Mouse (Mus musculus) fibroblast of lung, adult 2 months (primary cell): Measurements from ENCODE around the gene Epn2.

Experiments
- DNase-seq: peaks from one replicate; pipeline ENCODE4 v3.0.0-alpha.2; 2011; ENCODE audit warnings: low read depth

The Epn2 gene

DNA sequence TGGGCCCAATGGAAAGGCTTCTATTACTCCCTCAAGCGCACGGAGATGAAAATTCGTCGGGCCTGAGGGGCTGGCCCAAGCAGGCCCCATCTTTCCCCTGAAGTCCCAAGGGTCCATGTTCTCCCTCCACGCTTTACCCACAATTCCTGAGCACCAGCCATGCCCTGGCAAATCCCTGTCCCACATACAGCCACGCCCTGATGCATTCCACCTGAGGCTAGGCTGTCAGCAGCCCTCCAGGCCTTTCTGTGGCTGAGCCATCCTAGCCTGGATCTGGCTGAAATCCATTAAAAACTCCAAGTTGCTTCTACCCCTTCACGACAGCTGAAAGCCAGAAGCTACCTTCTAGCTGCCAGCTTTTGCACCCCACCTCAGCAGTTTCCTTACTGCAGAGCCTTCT lies 91.6 kb downstream of the Epn2 start:
- no peak for DNase-seq

DNA sequence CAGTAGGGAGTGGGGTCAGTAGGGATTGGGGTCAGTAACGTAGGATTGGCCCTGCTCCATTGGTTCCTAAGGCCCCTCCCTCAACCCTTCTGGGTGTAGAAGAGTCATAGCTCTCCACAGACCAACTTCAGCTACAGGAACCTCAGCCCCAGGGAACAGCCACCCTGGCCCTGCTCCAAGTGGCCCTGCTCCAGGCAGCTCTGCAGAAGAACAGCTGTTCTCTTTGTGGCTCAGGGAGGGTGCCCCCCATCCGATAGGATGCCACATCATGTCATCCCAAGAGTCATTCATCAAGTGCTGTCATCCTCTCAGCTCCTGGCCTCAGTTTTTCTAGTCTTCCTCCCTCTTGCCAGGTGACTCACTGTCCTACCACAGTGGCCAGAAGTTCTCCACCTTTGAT lies 92.1 kb downstream of the Epn2 start:
- no peak for DNase-seq

DNA sequence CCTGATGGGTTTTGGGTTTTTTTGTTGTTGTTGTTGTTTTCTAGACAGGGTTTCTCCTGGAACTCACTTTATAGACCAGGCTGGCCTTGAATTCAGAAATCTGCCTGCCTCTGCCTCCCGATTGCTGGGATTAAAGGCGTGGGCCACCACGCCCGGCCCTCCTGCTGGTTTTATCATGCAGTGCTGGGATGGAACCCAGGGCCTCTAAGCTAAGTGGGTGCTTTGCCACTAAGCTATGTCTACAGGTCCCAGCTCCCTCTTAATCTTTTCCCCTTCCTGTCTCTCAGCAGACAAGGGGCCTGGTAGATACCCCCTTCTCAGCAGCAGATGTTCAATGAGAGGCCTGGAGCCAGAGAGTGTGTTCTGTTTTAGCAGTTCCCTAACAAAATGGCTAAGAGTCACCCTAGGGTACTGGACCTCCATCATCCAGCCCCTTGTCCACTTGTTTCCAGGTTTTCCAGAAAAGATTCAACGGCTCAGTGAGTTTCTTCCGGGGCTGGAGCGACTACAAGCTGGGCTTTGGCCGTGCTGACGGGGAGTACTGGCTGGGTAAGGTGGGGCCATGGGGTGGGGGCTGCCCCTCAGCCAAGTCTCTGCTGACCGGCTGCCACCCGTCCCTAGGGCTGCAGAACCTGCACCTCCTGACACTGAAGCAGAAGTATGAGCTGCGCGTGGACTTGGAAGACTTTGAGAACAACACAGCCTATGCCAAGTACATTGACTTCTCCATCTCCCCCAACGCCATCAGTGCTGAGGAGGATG lies 92.8 kb downstream of the Epn2 start:
- no peak for DNase-seq

DNA sequence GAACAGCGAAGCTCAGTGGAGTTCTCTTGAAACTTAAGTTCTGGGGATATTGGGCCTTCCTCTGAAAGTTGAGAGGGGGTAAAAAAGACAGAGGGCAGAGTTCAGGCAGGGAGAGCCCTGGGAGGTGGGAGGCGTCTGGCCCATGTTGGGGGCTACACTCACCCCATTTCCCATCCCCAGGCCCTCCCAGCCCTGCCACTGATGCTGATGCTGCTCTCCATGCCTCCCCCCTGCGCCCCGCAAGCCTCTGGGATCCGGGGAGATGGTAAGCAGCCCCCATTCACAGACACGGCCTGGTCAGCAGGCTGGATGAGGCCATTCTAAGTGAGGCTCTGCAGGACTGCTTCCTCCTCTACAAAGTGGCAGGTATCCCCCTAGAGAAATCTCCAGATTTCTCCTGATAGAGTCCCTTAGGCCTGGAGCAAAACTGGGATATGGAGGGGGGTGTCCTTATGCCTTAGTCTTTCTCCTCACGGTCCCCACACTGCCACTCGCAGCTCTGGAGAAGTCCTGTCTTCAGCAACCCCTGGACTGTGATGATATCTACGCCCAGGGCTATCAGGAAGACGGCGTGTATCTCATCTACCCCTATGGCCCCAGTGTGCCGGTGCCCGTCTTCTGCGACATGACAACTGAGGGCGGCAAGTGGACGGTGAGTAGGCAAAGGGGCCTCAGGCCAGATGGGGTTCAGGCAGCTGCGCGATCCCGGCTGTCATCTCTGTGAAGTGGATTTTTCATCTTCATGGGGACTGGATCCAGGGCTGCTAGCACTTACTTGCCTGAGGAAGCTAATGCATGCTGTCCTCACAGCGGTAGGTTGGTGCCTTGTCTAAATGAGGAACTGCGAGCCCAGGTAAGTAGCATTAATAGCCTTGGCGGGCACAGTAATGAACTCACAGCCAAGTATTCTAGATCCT lies 93.7 kb downstream of the Epn2 start:
- DNase-seq, result no peak

DNA sequence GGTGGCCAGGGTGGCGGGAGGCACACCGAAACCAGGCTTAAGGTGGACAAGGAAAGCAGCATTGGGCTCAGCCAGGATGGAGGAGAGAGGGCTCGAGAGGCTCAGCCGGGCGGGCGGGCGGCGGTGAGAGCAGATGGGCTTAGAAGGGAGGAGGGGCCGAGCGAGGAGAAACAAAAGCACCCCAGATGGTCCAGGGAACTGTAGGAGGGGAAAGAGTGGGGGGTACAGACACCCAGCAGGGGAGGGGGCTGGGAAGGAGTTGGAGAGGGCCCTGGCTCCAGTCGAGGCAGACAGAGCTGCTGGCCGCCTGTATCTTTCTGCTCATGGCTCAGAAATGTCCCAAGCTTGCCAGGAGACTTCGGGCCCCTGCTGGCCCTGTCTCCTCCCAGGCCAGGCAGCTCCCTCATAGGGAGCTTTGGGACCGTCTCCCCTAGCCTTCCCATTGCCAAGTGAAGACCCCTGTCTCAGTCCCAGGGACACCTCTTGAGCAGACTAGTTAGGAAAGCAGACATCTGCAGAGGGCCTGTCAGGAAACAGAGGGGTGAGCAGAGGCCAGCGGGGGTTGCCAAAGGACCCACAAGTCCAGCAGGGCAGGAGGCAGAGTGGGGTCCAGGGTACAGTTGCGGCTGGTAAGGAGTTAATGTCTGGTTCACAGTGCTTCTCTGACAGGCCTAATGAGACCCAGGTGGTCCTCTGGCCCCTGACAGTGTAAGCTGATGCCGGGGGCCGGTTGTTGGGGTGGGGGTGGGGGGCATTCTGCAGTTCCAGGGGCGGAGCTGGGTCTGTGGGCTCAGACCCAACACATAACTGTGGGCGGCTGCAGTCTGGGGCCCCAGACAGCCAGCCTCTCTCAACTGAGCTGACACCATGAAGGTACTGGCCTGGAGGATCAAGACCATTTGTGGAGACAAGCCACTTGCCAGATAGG lies 94.6 kb downstream of the Epn2 start, which contains the start of gene Mfap4:
Gene Mfap4, plus strand, starts transcription at position 819 of the 928 bp plus-strand sequence.
- DNase-seq, result no peak

DNA sequence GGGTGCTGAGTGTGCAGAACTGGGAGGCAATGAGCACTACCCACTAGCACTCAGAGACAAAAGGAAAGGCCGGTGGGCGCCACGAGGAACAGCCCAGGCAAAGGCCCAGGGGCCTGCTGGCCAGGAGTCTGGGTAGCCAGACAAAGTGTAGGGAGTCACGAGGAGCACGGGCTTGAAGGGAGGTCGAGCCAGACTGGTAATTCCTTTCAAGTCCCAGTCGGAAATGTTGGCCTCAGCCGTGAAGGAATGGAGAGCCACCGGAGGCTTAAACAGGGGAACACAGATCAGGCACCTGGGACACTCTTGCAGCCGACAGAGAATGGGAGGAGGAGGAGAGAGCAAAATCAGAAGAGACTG lies 95.3 kb downstream of the Epn2 start:
- DNase-seq, result no peak

DNA sequence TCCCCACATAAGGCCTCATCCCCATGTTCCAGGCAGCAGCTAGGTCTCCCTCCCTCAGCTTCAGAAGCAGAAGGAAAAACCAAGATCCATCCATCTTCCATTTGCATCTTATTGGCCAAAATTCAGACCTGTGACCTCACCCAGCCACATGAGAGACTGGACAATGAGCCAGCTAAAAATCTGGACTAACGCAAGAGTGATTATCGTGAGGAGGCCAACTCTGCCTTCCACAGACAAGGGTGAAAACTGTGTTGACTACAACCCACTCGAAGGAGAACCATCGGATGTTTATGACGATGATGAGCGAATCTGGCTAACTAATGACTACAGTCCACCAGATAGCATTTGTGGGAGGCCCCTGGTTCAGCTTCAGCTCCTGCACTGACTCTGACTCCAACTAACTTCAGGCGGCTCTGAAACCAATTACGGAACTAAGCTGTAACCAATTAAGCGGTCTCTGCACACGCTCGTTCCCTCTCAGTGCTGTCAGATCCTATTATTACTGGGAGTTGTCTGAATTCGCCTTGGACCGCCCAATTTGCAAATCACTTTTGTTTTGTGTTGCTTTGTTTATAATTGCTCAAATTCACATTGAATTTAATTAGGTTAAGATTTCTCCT lies 96.2 kb downstream of the Epn2 start:
- no peak for DNase-seq

DNA sequence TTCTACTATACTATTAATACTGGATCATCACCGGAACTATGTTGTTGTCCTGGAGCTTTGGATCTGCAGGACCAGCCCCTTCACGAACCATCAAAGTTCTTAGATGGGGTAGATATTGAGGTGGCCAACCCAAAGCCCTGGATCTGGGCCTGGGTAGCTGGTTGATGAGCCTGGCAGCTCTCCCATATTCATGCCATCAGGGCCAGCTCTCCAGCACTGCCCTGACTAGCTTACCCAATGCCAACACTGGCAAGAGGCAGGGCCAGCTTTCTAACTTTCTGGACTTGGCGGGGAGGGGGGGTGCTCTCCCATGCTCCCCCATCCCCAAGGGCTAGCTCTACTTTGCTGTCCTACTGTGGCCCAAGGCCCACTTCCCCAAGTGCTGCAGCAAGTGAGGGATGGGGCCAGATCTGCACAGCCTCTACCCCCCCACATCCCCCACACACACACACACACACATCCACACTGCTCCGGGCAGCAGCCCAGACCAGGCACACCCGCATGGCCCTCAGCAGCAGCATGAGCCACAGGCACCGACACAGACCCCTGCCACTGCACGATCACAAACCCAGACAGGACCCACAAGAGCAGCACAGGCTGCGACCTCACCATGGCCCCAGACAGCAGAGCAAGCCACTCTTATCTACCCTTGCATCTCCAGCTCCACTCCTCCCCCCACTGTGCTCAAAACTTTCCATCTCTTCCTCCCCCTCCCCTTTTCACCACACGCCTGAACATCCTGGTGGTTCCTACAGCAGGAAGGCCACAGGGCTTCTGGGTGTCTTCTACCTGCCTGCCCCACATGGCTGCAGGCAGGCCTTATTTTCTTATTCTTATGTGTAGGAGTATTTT lies 98.0 kb downstream of the Epn2 start:
- DNase-seq, result no peak

DNA sequence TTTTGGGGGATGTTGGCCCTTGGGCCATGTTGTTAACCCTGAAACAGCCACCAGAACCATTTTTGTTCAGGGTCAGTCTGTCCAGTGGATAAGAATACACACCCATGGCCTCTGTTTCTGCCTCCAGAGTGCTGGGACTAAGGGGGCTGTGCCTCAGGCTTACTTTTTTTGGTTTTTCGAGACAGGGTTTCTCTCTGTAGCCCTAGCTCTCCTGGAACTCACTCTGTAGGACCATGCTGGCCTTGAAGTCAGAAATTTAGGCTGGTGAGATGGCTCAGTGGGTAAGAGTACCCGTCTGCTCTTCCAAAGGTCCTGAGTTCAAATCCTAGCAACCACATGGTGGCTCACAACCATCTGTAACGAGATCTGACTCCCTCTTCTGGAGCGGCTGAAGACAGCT lies 100.7 kb downstream of the Epn2 start:
- no peak for DNase-seq

DNA sequence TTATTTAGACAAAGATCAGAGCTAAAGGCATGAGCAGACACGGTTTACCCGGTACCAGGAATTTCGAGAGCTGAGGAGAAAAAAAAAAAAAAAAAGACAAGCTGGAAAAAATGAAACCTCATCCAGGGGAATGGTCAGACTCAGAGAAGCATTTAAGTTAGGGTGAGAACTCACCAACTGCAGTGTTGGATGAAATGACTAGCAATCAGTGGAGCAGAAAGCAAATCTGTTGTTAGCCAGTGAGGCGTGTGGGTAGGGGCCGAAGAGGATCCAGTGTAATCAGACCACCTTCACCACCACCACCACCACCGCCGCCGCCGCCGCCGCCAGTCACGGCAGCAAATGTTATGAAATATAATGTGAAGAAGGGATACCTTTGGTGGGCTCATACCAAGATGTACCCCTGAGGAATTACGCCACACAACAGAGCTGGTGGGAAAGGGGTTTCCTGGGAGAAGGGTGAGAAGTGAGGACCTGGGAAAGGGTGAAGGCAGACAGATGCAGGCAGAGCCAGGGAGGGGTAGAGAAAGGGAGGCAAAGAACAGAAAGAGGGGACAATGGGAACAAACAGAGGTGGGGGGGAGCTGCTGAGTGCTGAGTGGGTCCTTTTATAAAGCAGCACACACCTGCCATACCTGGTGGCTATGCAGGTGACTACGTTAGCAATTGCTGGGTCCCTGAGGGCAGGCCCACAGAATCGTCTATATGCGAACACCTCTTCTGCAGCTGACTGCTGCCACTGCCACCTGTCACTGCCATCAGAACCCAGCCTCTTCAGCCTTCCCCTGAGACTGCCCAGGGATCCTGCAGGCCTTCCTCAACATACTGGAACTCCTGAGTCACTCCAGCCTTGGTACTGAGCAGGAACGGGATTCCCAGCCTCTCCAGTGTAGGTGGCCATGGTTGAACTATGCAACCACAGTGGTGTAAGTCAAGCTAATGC lies 101.7 kb downstream of the Epn2 start:
- no peak for DNase-seq

DNA sequence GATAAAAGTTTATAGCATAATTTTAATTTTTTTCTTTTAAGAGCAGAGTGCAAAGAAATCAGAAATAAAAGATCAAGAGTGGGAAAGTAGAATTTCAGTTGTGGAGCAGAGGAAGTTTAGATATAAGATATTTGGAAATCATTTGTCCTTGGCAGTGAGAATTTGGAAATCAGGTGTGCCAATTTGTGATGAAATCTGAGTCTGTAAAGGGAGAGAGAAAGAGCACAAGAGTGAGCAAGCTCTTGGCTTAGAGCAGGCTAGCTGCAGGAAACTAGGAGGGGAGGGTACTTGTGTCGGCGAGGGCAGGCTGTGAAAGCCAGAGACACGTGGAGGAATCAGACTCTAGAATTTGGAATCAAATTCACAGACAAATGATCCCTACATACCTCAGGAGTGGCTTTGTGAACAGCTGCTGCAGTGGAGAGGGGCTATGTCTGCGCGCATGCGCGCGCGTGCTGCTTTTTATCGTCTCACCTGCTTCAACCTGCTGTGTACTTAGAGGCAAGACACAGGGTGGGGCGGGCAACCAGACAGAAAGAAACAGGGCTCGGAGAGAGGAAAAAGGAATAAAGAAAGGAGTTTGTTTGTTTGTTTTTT lies 102.6 kb downstream of the Epn2 start:
- no peak for DNase-seq

DNA sequence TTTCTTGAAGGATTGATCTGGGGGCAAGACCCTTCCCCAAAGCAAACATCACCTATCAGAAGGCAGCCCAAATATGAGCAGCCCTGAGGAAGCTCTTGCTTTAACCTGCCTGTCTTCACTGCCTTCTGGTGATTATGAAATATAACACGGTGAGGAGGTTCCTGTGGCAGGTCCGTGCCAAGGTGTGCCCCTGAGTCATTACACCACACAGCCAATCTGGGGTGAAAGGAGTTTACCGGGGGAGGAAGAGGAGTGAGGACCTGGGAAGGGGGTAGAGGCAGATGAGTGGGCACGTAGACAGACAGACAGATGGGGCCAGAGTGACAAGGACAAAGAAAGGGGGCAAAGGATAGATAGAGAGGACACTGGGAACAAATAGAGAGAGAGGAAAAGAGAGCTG lies 105.9 kb downstream of the Epn2 start:
- no peak for DNase-seq

DNA sequence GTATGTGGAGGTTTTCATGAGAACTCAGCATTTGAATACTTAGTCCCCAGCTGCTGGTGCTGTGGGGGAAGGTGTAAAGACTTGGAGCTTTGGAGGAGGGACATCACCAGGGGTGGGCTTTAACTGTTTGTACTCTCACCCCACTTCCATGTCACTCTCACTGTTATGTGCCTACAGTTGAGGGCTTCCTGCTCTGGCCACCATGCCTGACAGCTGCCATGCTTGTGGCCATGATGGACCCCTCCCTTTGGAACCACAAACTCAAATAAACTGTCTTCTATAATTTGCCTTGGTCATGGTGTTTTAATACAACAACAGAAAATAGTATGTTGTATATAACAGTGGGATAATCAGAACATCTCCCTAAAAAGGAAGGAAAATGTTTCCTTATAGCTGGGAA lies 108.6 kb downstream of the Epn2 start:
- DNase-seq, result no peak

DNA sequence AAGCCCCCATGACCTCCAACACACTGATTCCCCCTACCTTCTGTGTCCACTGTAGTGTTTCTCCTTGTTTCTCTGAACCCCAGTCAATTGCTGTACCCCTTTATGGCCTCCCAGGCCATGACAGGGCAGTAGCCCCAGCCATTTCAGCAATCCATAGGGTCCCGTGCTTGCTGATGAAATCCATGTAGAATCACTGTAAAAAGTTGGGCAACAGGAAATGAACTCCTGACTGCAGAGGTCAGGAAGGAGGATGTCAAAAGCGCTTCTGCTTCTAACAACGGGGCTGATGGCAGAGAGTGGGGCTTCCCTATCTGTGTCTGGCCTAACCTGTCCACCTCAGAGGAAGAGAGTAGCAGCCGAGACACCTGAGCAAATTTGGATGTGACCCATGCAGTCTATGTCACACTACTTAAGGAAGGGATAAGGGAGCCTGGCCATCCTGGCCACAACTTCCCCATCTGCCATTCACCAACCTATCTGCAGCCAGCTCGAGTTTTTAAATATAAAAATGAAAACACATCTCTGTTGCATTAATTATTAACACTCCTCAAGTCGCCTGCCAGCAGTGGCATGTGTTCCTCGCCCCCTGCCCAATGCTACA lies 110.1 kb downstream of the Epn2 start:
- DNase-seq, result no peak

DNA sequence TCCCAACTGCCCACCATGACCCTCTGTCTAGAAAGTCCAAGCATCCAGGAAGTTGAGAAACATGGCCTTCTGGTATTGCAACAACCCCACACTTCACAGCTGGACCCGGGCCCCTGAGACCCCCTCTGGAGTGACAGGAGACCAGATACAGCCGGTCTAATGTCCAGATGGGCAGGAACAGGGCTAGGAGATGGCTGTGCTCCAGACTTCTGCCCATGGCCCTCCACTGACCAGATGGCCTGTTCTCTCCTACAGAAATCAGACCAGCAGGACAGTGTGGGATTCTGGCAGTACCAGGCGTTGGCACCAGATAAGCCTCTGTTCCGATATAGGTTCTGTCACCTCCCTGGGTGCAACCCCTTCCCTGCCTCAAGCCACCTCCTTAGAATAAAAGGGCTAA lies 111.0 kb downstream of the Epn2 start:
- no peak for DNase-seq
